Mouse (Mus musculus) embryonic facial prominence, embryonic 12.5 days (tissue): ENCODE measurements around the gene Farp1. TPM values are rescaled to one million over a fixed set of nuclear protein-coding genes. Genes with fewer than 3 reads are reported as not detected.
"Not testable (repeated sequence)": the region's sequence is repeated elsewhere in the genome, so short reads cannot be mapped to it uniquely, and the experiment has no call there.

Experiments
- ATAC-seq: fragments of 200-750 bp; cut with Nextera tagmentation; 2 replicates; pipeline ENCODE4 v1.8.0; 2017; ENCODE audit not compliant: insufficient number of reproducible peaks, insufficient read depth, low FRiP score, low TSS enrichment
- H3K27ac ChIP-seq: fragments of 300-500 bp; sonication (generic); 2 replicates; pipeline ENCODE4 v1.5.1; 2016; ENCODE audit warnings: mild to moderate bottlenecking
- H3K27me3 ChIP-seq: fragments of 300-500 bp; sonication (generic); 2 replicates; pipeline ENCODE4 v1.6.1; 2016; ENCODE audit warnings: mild to moderate bottlenecking, moderate library complexity
- H3K36me3 ChIP-seq: fragments of 300-500 bp; sonication (generic); 2 replicates; pipeline ENCODE4 v1.6.1; 2016; ENCODE audit warnings: mild to moderate bottlenecking
- H3K4me1 ChIP-seq: fragments of 300-500 bp; sonication (generic); 2 replicates; pipeline ENCODE4 v1.6.1; 2016
- H3K4me2 ChIP-seq: fragments of 300-500 bp; sonication (generic); replicated peaks from 2 replicates; pipeline ENCODE4 v1.6.1; 2016; ENCODE audit warnings: mild to moderate bottlenecking, moderate library complexity
- H3K4me3 ChIP-seq: fragments of 300-500 bp; sonication (generic); 2 replicates; pipeline ENCODE4 v1.5.1; 2016; ENCODE audit warnings: mild to moderate bottlenecking
- H3K9ac ChIP-seq: fragments of 300-500 bp; sonication (generic); 2 replicates; pipeline ENCODE4 v1.6.1; 2016; ENCODE audit warnings: mild to moderate bottlenecking, moderate library complexity
- H3K9me3 ChIP-seq: fragments of 300-500 bp; sonication (generic); 2 replicates; pipeline ENCODE4 v1.6.1; 2016; ENCODE audit warnings: mild to moderate bottlenecking, moderate library complexity
- WGBS: fragments of 180-500 bp; shearing (Covaris S2); methylation state at CpG from one replicate; pipeline ENCODE4 v1.1.7; 2016; 5-methylcytosine and 5-hydroxymethylcytosine counted together
- polyA plus RNA-seq: library from polyadenylated mRNA; unstranded; fragments of >200 nt; fragmentation: Nextera tagmentation; extraction: Ambion mirVana; gene quantifications from 2 replicates; pipeline ENCODE4 v1.2.1, GENCODE M21; 2016

Gene Farp1
- polyA plus RNA-seq, 1 experiment from 2014 or later: 55.9 TPM

DNA sequence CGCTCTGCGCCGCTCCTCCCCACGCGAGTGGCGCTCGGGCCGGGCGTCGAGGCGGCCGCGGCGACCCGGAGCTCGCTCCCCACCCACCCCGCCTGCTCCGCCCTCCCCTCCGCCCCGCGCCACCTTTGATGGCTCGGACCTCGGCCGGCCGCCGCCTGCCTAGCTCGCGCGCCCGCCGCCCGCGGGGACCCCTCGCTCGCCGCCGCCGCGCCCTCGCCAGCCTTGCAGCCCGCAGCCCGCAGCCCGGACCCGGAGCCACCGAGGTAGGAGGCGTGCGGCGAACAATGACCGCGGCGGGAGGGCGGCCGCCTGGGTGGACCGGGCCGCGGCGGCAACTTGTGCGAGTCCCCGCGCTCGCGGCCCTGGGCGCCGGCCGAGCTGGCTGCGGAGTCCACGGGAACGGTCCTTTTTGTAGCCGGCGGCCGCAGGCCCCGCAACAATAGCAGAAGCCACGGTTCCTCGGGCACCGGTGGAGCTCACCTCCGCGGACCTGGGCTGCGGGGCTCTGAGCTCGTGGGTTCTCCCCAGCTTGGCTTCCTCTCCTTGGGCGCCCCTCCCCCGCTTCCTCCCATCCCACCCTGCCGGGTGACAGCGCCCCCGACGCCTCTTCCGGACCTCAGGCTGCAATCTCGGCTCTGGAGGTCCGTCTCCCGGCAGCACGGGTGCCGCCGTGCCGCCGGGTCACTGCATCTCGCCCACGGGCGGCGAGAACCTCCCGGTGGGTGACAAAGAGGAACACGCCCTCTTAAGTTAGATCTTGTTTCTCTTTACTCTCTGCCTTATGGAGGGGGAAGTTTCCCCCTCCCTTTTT is 868 bp downstream of the Farp1 start:
- Histone ChIP-seq H3K9ac (peak overlapping the region; percentile 83), H3K4me3 (peak overlapping the region; percentile 57), H3K27me3 (0 out of 2 replicates have a peak, but pooled peaks cover 2% of the 10 kb centered on the region), H3K4me2 (peak overlapping the region; percentile 97), H3K36me3 (no peaks in the 10 kb centered on the region), H3K4me1 (peaks cover 39% of the 10 kb centered on the region), H3K9me3 (no peaks in the 10 kb centered on the region), H3K27ac (peak overlapping the region; percentile 88)
- ATAC-seq: peak; percentile 74
- under 1% methylated on average over 93 of the region's 100 CpGs for WGBS

DNA sequence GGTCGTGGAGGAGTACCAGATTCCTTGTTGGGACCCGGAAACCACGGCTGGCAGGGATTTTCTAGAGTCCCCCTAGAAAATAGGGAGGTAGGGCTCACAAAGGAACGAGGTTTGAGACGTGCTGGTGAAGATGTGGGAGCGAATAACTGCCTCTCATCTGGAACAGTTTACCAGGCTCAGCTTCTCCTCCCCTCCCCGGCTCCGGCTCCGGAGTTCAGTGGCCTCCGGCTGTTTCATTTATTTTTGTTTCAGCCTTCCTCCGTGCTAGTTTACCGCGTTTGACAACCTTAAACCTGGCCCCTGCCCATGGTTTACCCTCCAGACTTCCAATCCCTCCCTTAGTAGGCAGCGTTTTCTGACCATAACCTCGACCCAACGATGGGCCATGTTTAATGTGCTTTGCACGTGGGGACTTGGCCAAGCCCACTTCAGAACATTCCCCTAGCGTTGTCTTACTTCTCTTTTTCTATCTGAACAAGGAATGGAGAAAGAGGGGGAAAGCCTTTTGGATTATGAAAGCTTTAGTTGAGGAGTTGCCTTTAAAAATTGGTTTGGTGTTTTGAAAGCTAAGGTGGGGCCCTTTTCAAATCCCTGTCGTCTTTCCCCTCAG is 1.7 kb downstream of the Farp1 start:
- H3K4me1 ChIP-seq: peaks cover 39% of the 10 kb centered on the region
- WGBS: 1% methylated on average over 19 of the region's 19 CpGs
- H3K9ac ChIP-seq: peak overlapping the region; percentile 83
- peak overlapping the region; percentile 97 for H3K4me2 ChIP-seq
- ATAC-seq: no peak
- no peaks in the 10 kb centered on the region for H3K9me3 ChIP-seq
- H3K27ac ChIP-seq: peak overlapping the region; percentile 88
- 0 out of 2 replicates have a peak, but pooled peaks cover 2% of the 10 kb centered on the region for H3K27me3 ChIP-seq
- H3K4me3 ChIP-seq: peak overlapping the region; percentile 57
- no peaks in the 10 kb centered on the region for H3K36me3 ChIP-seq

DNA sequence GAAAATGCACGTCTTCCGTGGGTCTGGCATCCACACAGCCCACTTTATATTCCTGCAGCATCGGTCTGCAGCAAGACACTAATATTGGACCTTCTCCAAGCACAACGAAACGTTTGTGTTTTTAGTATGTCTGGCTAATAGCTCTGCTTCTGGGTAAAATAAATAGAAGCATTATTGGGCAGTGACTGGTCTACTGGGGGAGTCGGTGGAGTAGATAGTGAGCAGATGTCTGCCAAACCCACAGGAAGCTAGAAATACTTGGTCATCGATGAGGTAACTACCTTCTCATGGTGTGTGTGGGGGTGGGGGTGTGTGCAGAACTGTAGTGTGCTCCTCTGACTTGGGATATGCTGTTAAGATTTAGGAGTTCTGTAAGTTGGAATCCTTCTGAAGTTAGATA is 2.3 kb downstream of the Farp1 start:
- H3K9ac ChIP-seq: peak overlapping the region; percentile 83; the same call in 1 of the 2 replicates

DNA sequence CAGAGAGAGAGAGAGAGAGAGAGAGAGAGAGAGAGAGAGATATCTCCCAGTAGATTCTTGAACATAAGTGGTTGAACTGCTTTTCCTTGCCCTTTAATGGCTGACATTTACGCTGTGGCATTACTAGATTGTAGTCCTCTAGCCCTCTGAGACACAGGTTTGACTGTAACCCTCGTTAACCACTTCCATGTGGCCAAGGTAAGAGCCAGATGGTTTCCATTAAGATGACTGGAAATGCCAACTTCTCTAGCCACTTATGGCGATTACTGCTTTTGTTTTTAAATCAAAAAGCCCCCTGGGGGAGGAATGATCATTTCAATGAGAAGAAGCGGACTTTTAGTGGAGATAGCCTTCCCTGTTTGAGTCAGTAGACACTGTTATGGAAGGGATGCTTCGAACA is 3.7 kb downstream of the Farp1 start:
- Histone ChIP-seq H3K9ac (no peak overlapping the region), H3K36me3 (no peaks in the 10 kb centered on the region), H3K27ac (peak overlapping the region; percentile 52; the same call in 1 of the 2 replicates), H3K27me3 (0 out of 2 replicates have a peak, but pooled peaks cover 2% of the 10 kb centered on the region), H3K4me2 (peak overlapping the region; percentile 97), H3K4me1 (peaks cover 43% of the 10 kb centered on the region), H3K9me3 (no peaks in the 10 kb centered on the region), H3K4me3 (peak overlapping the region; percentile 57)
- no peak for ATAC-seq
- WGBS: 14% methylated on average over 5 of the region's 5 CpGs

More for the DNA sequence above, 2.3 kb downstream of the Farp1 start:
- peak overlapping the region; percentile 97 for H3K4me2 ChIP-seq
- peak overlapping the region; percentile 88 for H3K27ac ChIP-seq
- no peaks in the 10 kb centered on the region for H3K9me3 ChIP-seq
- H3K4me1 ChIP-seq: peaks cover 39% of the 10 kb centered on the region
- H3K4me3 ChIP-seq: peak overlapping the region; percentile 57
- H3K27me3 ChIP-seq: 0 out of 2 replicates have a peak, but pooled peaks cover 2% of the 10 kb centered on the region
- WGBS: 15% methylated on average over 7 of the region's 7 CpGs
- no peaks in the 10 kb centered on the region for H3K36me3 ChIP-seq
- ATAC-seq: no peak

DNA sequence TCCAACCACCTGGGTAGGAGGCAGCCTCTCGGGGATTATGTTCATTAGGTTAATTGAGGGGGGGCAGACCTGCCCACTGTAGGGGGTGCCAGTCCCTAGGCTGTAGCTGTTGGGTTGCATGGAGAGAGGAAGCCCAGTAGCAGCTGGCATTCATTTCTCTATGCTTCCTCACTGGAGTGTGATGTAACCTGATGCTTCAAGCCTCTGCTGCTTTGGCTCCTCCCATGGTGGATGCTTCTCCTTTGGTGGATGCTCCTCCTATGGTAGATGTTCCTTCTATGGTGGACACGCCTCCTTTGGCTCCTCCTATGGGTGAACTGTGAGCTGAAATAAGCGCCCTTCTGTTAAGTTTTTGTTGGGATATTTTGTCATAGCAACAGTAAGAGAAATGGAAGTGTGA is 9.1 kb downstream of the Farp1 start:
- peaks cover 20% of the 10 kb centered on the region for H3K4me1 ChIP-seq
- H3K9ac ChIP-seq: no peak overlapping the region
- WGBS: 78% methylated on average over 3 of the region's 3 CpGs
- no peaks in the 10 kb centered on the region for H3K9me3 ChIP-seq
- H3K36me3 ChIP-seq: peaks cover 14% of the 10 kb centered on the region; the same call in 1 of the 2 replicates
- no peak overlapping the region for H3K4me3 ChIP-seq
- no peaks in the 10 kb centered on the region for H3K27me3 ChIP-seq
- no peak overlapping the region for H3K27ac ChIP-seq
- no peak for ATAC-seq
- no peak overlapping the region for H3K4me2 ChIP-seq

DNA sequence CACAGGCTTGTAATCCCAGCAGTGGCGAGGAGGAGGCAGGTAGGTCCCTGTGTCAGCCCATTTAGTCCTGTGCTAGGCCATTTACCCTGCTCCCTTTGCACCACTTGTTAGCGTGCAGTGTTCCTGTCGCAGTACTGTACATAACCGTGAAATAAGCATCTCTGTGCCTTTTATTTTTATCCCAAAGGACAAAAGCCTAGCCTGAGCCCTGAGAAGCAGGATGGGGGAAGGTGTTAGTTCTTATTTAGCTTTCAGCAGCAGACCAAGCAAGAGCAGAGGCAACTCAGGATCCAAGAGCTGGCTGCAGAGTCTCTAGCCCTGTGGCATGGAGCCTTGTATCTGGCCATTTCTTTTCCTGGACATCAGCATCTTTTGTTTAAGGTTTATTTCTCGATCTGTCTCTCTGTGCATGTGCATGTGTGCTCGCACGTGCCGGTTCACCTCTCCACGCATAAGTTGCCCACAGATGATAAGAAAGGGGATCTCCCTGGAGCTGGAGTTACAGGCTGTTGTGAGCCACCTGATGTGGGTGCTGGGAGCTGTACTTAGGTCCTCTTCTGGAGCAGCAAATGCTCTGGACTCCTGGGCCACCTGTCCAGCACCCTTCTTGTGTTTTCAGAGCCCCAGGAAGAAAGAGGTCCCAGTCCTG is 11.4 kb downstream of the Farp1 start:
- no peak overlapping the region for H3K4me2 ChIP-seq
- ATAC-seq: no peak
- no peak overlapping the region for H3K27ac ChIP-seq
- no peak overlapping the region for H3K9ac ChIP-seq
- H3K4me1 ChIP-seq: peaks cover 18% of the 10 kb centered on the region
- H3K36me3 ChIP-seq: peaks cover 14% of the 10 kb centered on the region; the same call in 1 of the 2 replicates
- H3K9me3 ChIP-seq: no peaks in the 10 kb centered on the region
- 79% methylated on average over 9 of the region's 9 CpGs for WGBS
- H3K4me3 ChIP-seq: no peak overlapping the region
- H3K27me3 ChIP-seq: no peaks in the 10 kb centered on the region

DNA sequence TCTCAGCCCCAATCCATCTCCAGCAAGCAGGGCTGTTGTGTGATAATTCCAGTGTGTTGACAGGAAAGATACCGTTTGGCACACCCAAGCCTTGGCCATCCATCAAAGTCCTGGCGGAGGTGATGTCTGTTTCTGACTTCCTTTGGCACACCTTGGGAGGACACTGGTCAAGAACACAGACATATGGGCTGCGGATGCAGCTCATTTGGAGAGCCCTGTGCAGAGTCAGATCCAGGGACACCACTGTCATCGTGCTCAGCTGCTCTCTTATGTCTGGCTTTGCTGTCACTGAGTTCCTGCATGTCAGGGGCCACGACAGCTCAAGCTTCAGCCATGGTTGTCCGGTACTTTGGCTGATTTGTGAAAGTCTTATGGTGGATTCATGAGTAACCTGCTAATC is 12.8 kb downstream of the Farp1 start:
- Histone ChIP-seq H3K36me3 (peaks cover 14% of the 10 kb centered on the region; the same call in 1 of the 2 replicates), H3K27ac (no peak overlapping the region), H3K4me2 (no peak overlapping the region), H3K9me3 (no peaks in the 10 kb centered on the region), H3K9ac (no peak overlapping the region), H3K4me1 (peaks cover 29% of the 10 kb centered on the region), H3K27me3 (no peaks in the 10 kb centered on the region), H3K4me3 (no peak overlapping the region)
- WGBS: 92% methylated on average over 6 of the region's 6 CpGs
- ATAC-seq: no peak

DNA sequence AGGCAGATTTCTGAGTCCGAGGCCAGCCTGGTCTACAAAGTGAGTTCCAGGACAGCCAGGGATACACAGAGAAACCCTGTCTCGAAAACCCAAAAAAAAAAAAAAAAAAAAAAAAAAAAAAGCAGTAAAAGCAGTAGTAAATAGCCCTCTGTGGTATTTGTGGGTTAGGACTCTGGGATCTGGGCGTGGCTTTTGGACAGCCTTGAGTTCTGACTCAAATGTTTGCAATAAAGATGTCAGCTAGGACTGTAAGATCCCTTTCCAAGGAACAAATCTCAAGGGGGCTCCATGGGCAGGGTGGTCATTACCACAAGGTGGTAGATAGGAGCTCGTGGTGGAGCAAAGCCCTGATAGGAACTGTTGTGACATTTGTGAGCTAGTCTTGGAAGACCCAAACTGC is 16.0 kb downstream of the Farp1 start:
- H3K27me3 ChIP-seq, H3K4me2 ChIP-seq, H3K27ac ChIP-seq, H3K4me3 ChIP-seq, H3K9me3 ChIP-seq, ATAC-seq, H3K9ac ChIP-seq: not testable (repeated sequence)
- WGBS: 81% methylated on average over 3 of the region's 4 CpGs
- Histone ChIP-seq H3K36me3 (peaks cover 14% of the 10 kb centered on the region; the same call in 1 of the 2 replicates), H3K4me1 (peaks cover 50% of the 10 kb centered on the region)

DNA sequence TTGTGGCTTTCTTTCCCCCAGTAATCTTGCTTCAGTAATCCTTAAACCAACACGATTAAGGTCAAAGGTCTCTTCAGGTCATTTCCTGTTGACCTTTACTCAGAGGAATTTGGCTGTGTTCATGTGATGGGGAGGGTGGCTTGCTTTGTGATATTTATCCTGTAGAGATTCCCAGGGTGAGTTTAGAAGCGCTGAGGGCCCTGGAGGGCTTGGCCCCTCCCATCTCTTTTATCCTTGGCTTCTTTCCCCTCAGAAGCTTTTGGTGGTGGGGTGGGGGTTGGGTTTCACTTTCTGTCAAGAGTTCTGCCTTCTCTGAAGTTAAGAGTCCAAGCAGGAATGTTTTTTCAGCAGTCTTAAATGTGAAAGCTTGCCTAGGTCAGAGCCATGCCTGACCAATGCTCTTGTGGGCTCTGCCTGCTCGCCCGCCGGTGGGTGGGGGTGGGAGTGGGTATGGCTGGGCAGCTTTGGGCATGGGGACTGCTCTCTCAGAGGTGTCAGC is 18.1 kb downstream of the Farp1 start:
- Histone ChIP-seq H3K9me3 (no peaks in the 10 kb centered on the region), H3K4me3 (no peak overlapping the region), H3K27me3 (no peaks in the 10 kb centered on the region), H3K27ac (peak overlapping the region; percentile 76), H3K9ac (no peak overlapping the region), H3K36me3 (no peaks in the 10 kb centered on the region), H3K4me2 (peak overlapping the region; percentile 30), H3K4me1 (peaks cover 65% of the 10 kb centered on the region)
- WGBS: under 1% methylated on average over 5 of the region's 5 CpGs
- ATAC-seq: peak; percentile 63; the same call in 1 of the 2 replicates

DNA sequence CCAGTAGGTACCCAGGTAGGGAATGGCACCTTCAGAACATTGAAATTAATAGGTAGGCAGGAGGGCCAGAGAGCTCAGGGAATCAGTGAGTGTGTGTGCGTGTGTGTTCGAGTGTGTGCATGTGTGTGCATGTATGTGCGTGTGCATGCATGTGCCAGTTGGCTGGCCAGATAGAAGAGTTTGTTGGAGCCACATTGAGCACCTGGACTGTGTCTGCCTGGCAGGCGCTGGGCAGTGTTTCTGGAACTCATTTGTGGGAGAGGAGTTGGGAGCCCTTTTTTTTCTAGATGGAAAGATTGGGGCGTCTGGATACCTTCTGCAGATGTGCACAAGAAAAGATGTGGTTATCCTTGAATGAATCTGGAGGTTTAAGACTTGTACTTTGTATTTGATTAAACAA is 19.1 kb downstream of the Farp1 start:
- H3K4me3 ChIP-seq: no peak overlapping the region
- WGBS: 42% methylated on average over 5 of the region's 5 CpGs
- no peak overlapping the region for H3K4me2 ChIP-seq
- H3K27ac ChIP-seq: peak overlapping the region; percentile 76
- no peak overlapping the region for H3K9ac ChIP-seq
- H3K4me1 ChIP-seq: peaks cover 74% of the 10 kb centered on the region
- H3K27me3 ChIP-seq: no peaks in the 10 kb centered on the region
- no peaks in the 10 kb centered on the region for H3K36me3 ChIP-seq
- no peaks in the 10 kb centered on the region for H3K9me3 ChIP-seq
- ATAC-seq: no peak

DNA sequence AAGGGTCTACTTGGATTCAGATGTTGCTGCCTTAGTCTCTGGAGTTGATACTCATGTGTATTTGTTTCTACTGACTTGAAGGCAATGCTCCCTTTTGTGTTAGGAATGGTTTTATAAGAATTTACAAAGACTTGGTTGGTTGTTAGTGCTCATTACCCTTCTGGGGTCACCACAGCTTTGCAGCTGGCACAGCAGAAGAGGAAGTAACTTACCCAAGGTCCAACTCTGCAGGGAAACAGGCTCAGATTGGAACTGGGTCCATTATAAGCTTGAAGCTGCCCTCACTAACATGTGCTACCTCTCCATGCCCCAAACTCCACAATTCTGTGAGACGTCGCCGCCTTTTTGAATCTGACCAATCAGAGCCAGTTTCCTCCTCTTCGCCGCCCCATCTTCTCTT is 22.8 kb downstream of the Farp1 start:
- H3K9me3 ChIP-seq: no peaks in the 10 kb centered on the region
- H3K9ac ChIP-seq: no peak overlapping the region
- no peak overlapping the region for H3K4me3 ChIP-seq
- ATAC-seq: no peak
- no peak overlapping the region for H3K4me2 ChIP-seq
- 99% methylated on average over 5 of the region's 5 CpGs for WGBS
- no peaks in the 10 kb centered on the region for H3K27me3 ChIP-seq
- H3K27ac ChIP-seq: no peak overlapping the region
- peaks cover 92% of the 10 kb centered on the region for H3K4me1 ChIP-seq
- no peaks in the 10 kb centered on the region for H3K36me3 ChIP-seq
